Mouse (Mus musculus): ENCODE results near the gene Gli3. TPM values are rescaled to one million over a fixed set of nuclear protein-coding genes. Genes with fewer than 3 reads are reported as not detected.

Gli3 gene
- polyA plus RNA-seq, 1 experiment from 2014 or later = 1.7 TPM

- no peak for ATAC-seq
- no peaks in the 10 kb centered on the region for H3K4me1 ChIP-seq
- WGBS (ENCODE audit: insufficient replicate concordance) = 72% methylated on average over 12 of the region's 12 CpGs
- no peak overlapping the region for H3K4me3 ChIP-seq
- H3K9me3 ChIP-seq (replicated peaks) = no peaks in the 10 kb centered on the region
- no peaks in the 10 kb centered on the region for H3K27me3 ChIP-seq (replicated peaks)
- H3K36me3 ChIP-seq = no peaks in the 10 kb centered on the region
- no peak overlapping the region for H3K4me2 ChIP-seq
- no peak overlapping the region for H3K9ac ChIP-seq
- H3K27ac ChIP-seq = no peak overlapping the region
Observed at GRCm38 (mm10) chr13:15543169-15543887, 80.3 kb downstream of the Gli3 start.

GRCm38 (mm10) chr13:15543888-15544640 lies 81.0 kb downstream of the Gli3 start:
- H3K9ac ChIP-seq = no peak overlapping the region
- no peaks in the 10 kb centered on the region for H3K9me3 ChIP-seq (replicated peaks)
- H3K27ac ChIP-seq = no peak overlapping the region
- no peak for ATAC-seq
- no peaks in the 10 kb centered on the region for H3K4me1 ChIP-seq
- no peaks in the 10 kb centered on the region for H3K27me3 ChIP-seq (replicated peaks)
- no peaks in the 10 kb centered on the region for H3K36me3 ChIP-seq
- 55% methylated on average over 7 of the region's 7 CpGs for WGBS (ENCODE audit: insufficient replicate concordance)
- no peak overlapping the region for H3K4me3 ChIP-seq
- H3K4me2 ChIP-seq = no peak overlapping the region

GRCm38 (mm10) chr13:15545346-15545896 lies 82.4 kb downstream of the Gli3 start:
- Histone ChIP-seq H3K4me1 (no peaks in the 10 kb centered on the region), H3K36me3 (no peaks in the 10 kb centered on the region), H3K27me3 (replicated peaks) (no peaks in the 10 kb centered on the region), H3K9ac (no peak overlapping the region), H3K4me3 (no peak overlapping the region), H3K9me3 (replicated peaks) (no peaks in the 10 kb centered on the region), H3K4me2 (no peak overlapping the region), H3K27ac (no peak overlapping the region)
- ATAC-seq = no peak
- WGBS (ENCODE audit: insufficient replicate concordance) = 69% methylated on average over 4 of the region's 4 CpGs

- Histone ChIP-seq H3K27ac (no peak overlapping the region), H3K36me3 (no peaks in the 10 kb centered on the region), H3K9me3 (replicated peaks) (no peaks in the 10 kb centered on the region), H3K4me2 (no peak overlapping the region), H3K4me1 (no peaks in the 10 kb centered on the region), H3K4me3 (no peak overlapping the region), H3K27me3 (replicated peaks) (no peaks in the 10 kb centered on the region), H3K9ac (no peak overlapping the region)
- 67% methylated on average over 4 of the region's 4 CpGs for WGBS (ENCODE audit: insufficient replicate concordance)
- no peak for ATAC-seq
Observed at GRCm38 (mm10) chr13:15546258-15546657, 83.2 kb downstream of the Gli3 start.

- no peak for ATAC-seq
Observed at GRCm38 (mm10) chr13:15549466-15549865, 86.4 kb downstream of the Gli3 start.

GRCm38 (mm10) chr13:15550027-15550602 lies 87.1 kb downstream of the Gli3 start:
- WGBS (ENCODE audit: insufficient replicate concordance) = 80% methylated on average over 8 of the region's 8 CpGs
- ATAC-seq = no peak
- Histone ChIP-seq H3K27me3 (replicated peaks) (no peaks in the 10 kb centered on the region), H3K9me3 (replicated peaks) (no peaks in the 10 kb centered on the region), H3K36me3 (no peaks in the 10 kb centered on the region), H3K9ac (no peak overlapping the region), H3K4me2 (no peak overlapping the region), H3K4me3 (no peak overlapping the region), H3K4me1 (no peaks in the 10 kb centered on the region), H3K27ac (no peak overlapping the region)

More at GRCm38 (mm10) chr13:15549466-15549865, 86.4 kb downstream of the Gli3 start:
- no peaks in the 10 kb centered on the region for H3K27me3 ChIP-seq (replicated peaks)
- WGBS (ENCODE audit: insufficient replicate concordance) = 58% methylated on average over 6 of the region's 6 CpGs
- no peak overlapping the region for H3K9ac ChIP-seq
- no peaks in the 10 kb centered on the region for H3K36me3 ChIP-seq
- no peak overlapping the region for H3K4me2 ChIP-seq
- H3K4me1 ChIP-seq = no peaks in the 10 kb centered on the region
- H3K9me3 ChIP-seq (replicated peaks) = no peaks in the 10 kb centered on the region
- no peak overlapping the region for H3K27ac ChIP-seq
- no peak overlapping the region for H3K4me3 ChIP-seq

- 66% methylated on average over 6 of the region's 6 CpGs for WGBS (ENCODE audit: insufficient replicate concordance)
- Histone ChIP-seq H3K4me3 (no peak overlapping the region), H3K27ac (no peak overlapping the region), H3K9ac (no peak overlapping the region), H3K36me3 (no peaks in the 10 kb centered on the region), H3K27me3 (replicated peaks) (no peaks in the 10 kb centered on the region), H3K4me1 (no peaks in the 10 kb centered on the region), H3K9me3 (replicated peaks) (no peaks in the 10 kb centered on the region), H3K4me2 (no peak overlapping the region)
- ATAC-seq = no peak
Observed at GRCm38 (mm10) chr13:15550731-15551130, 87.7 kb downstream of the Gli3 start.

GRCm38 (mm10) chr13:15552009-15552408 lies 89.0 kb downstream of the Gli3 start:
- Histone ChIP-seq H3K4me1 (no peaks in the 10 kb centered on the region), H3K36me3 (no peaks in the 10 kb centered on the region), H3K27ac (no peak overlapping the region), H3K27me3 (replicated peaks) (no peaks in the 10 kb centered on the region), H3K9ac (no peak overlapping the region), H3K4me3 (no peak overlapping the region), H3K4me2 (no peak overlapping the region), H3K9me3 (replicated peaks) (no peaks in the 10 kb centered on the region)
- ATAC-seq = no peak
- 75% methylated on average over 3 of the region's 3 CpGs for WGBS (ENCODE audit: insufficient replicate concordance)

- Histone ChIP-seq H3K9me3 (replicated peaks) (no peaks in the 10 kb centered on the region), H3K4me1 (no peaks in the 10 kb centered on the region), H3K4me3 (no peak overlapping the region), H3K27me3 (replicated peaks) (no peaks in the 10 kb centered on the region), H3K27ac (no peak overlapping the region), H3K4me2 (no peak overlapping the region), H3K9ac (no peak overlapping the region), H3K36me3 (no peaks in the 10 kb centered on the region)
- 41% methylated on average over 2 of the region's 2 CpGs for WGBS (ENCODE audit: insufficient replicate concordance)
- ATAC-seq = no peak
Observed at GRCm38 (mm10) chr13:15556646-15557098, 93.6 kb downstream of the Gli3 start.

GRCm38 (mm10) chr13:15561441-15561840 lies 98.4 kb downstream of the Gli3 start:
- H3K9me3 ChIP-seq (replicated peaks) = no peaks in the 10 kb centered on the region
- no peaks in the 10 kb centered on the region for H3K4me1 ChIP-seq
- H3K9ac ChIP-seq = no peak overlapping the region
- no peaks in the 10 kb centered on the region for H3K27me3 ChIP-seq (replicated peaks)
- H3K27ac ChIP-seq = no peak overlapping the region
- no peak for ATAC-seq
- 51% methylated on average over 3 of the region's 3 CpGs for WGBS (ENCODE audit: insufficient replicate concordance)
- no peaks in the 10 kb centered on the region for H3K36me3 ChIP-seq
- no peak overlapping the region for H3K4me2 ChIP-seq
- H3K4me3 ChIP-seq = no peak overlapping the region

GRCm38 (mm10) chr13:15570908-15571568 lies 108.0 kb downstream of the Gli3 start:
- WGBS (ENCODE audit: insufficient replicate concordance) = 28% methylated on average over 15 of the region's 15 CpGs
- Histone ChIP-seq H3K9ac (no peak overlapping the region), H3K4me3 (no peak overlapping the region), H3K9me3 (replicated peaks) (no peaks in the 10 kb centered on the region), H3K4me1 (peaks cover 11% of the 10 kb centered on the region; the same call in 1 of the 2 replicates), H3K27ac (no peak overlapping the region), H3K36me3 (no peaks in the 10 kb centered on the region), H3K27me3 (replicated peaks) (no peaks in the 10 kb centered on the region), H3K4me2 (no peak overlapping the region)
- peak; percentile 54 for ATAC-seq
